Mouse (Mus musculus) right cerebral cortex, adult 2 months (tissue): ENCODE results near the gene Bcas3.

Experiments
- DNase-seq, 2 experiments: peaks; one replicate each; pipeline ENCODE4 v3.0.0; 2021 to 2022; ENCODE audit warnings: low spot score in 2 of 2

Gene Bcas3

DNA sequence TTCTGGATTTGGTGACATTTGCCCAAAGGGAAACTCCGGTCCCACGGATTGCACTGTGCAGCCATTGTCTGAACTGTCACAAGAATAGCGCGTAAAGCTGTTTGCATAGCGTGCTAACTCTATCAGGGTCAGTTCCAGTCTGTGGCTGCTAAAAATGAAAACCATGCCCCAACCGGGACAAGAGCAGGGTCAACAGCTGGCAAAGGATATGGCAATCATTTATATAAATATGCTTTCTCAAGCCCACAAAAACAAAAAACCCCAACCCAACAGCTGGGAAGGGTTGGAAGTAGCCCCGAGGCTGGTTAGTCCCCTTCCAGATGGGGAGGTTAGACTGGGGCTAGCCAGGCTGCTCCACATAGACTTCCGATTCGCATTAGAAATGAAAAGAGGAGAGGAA, 314.8 kb downstream of the Bcas3 start:
- DNase-seq = no peak

GRCm38 (mm10) chr11:85672881-85673475, 320.0 kb downstream of the Bcas3 start:
- DNase-seq = no peak

DNA sequence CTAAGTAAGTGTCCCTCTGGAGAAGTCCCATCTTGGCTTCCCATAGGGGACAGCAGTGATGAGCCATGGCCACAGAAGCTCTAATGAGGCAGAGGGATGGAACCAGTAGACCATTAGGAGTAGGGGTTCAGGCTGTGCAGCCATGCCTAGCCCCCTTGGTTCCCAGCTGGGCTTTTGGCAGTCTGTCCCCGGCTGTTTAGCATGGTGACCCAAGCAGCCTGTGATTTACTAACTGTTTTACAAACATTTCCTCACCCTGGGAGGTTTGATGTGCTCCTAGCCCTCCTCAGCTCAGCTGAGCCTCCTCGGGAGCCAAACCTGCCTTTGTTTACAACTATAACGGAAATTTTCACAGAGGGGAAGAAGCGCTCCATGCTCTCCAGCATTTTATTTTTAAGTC, 322.3 kb downstream of the Bcas3 start:
- no peak for DNase-seq

DNA sequence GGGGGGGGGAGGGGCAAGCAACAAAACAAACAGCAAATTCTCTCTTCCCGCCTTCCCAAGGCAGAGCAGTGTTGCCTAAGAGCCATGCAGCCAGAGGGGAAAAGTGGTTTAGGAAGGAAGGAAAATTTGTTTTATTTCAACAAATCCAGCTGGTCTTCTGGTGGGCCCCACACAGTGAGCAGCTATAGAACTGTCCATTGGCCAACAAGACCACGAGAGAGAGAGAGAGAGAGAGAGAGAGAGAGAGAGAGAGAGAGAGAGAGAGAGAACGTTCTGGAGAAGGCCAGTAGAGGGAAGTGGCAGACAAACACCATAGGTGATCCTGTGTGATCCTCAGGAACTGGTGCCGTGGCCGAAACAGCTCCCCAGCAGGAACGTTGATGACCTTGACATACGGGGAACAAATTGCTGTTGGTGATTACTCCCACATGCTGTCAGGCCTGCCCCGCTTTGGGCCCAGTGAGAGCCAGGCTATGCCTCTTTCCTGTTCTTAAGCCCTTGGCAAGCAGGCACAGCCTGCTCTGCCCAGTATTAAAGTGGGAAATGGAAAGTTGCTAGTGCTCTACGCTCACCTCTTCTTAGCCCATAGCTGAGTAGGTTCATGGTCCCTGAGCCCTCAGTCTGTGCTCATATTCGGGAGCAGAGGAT, 323.5 kb downstream of the Bcas3 start:
- no peak for DNase-seq

GRCm38 (mm10) chr11:85678666-85679065, 325.7 kb downstream of the Bcas3 start:
- DNase-seq = no peak

GRCm38 (mm10) chr11:85681580-85682419, 328.8 kb downstream of the Bcas3 start:
- peak; percentile 15 to 20 for DNase-seq

DNA sequence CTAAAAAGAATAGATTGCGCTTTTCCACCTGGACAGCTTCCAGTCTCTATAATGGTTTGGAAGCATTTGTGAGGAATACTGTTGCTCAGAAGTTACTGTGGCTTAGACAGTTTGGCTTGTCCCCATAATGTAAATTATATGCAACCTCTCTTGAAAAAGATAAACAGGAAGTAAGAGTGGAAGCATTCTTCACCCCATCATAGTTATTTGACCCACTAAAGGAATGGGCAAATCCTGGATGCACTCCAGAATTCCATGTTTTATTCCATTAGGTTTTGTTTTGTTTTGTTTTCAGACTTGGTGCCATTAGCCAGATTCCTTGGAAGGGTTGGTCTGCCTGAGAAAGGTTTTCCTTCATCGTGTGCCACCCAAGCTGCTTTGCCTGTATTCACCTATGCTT, 332.0 kb downstream of the Bcas3 start:
- no peak for DNase-seq

GRCm38 (mm10) chr11:85687816-85688439, 335.0 kb downstream of the Bcas3 start:
- no peak for DNase-seq

DNA sequence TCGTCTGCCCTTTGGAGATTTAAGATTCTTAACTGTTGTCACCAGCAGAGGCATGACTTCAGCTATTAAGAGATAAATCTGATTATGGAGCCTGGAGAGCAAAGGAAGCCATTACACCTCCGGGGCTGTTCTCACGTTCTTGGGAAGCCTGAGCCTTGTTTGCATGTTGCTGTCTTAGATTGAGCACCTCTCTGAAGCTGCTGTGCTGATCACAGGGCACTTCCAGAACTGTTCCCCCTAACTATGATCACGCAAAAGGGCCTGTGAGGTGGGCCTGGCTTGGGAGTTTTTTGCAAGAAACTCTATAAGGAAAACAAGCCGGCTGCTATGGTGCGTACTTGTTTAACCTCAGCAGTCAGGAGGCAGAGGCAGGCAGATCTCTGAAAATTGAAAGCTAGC, 335.5 kb downstream of the Bcas3 start:
- DNase-seq = no peak

DNA sequence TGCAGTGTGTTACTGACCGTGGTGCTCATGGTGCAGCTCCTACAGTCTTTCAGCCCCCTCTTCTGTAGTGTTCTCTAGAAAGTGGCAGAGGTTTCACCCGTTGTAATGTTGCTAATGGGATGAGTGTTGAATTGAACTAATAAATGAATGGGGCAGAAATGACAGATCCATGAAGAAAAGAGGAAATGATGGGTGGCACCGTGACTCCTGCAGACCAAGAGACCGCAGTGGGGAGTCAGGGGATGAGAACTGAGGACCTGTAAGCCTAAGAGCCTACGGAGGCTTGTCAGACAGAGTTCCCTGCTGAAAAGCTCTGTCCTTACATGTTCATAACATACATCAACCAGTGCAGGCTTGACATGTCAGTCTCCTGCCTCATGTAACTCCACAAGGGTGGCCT, 336.3 kb downstream of the Bcas3 start:
- no peak for DNase-seq

- DNase-seq = no peak
Observed at GRCm38 (mm10) chr11:85691285-85691684, 338.3 kb downstream of the Bcas3 start.

DNA sequence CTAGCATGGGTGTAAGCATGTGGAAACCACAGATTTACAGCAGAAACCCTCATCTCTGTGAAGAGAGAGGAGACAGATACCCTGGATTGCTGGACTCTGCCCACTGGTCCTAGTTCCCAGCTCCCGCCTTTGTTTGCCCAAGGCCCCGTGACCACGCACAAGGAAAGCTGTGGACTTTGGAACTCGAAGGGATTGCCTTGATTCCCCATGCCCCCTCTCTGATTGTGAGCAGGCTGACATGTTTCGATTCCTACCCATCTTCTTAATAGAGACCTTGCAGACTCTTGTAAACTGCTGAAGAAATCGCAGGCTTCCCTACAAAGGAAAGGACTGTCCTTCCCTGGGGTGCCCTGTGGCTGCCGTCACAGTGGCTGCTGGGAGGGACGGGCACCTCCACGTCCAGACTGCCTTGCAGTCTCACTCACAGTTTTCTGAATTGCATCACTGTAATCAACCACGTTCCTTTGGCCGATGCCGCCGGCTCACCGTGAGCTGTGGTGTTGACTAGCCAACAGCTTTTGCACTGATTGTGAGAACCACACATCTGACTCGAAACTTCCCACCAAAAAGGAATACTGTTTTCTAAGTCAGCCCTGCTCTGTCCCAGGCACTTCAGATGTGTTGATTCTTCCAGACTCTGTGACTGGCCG, 342.8 kb downstream of the Bcas3 start:
- DNase-seq = no peak

DNA sequence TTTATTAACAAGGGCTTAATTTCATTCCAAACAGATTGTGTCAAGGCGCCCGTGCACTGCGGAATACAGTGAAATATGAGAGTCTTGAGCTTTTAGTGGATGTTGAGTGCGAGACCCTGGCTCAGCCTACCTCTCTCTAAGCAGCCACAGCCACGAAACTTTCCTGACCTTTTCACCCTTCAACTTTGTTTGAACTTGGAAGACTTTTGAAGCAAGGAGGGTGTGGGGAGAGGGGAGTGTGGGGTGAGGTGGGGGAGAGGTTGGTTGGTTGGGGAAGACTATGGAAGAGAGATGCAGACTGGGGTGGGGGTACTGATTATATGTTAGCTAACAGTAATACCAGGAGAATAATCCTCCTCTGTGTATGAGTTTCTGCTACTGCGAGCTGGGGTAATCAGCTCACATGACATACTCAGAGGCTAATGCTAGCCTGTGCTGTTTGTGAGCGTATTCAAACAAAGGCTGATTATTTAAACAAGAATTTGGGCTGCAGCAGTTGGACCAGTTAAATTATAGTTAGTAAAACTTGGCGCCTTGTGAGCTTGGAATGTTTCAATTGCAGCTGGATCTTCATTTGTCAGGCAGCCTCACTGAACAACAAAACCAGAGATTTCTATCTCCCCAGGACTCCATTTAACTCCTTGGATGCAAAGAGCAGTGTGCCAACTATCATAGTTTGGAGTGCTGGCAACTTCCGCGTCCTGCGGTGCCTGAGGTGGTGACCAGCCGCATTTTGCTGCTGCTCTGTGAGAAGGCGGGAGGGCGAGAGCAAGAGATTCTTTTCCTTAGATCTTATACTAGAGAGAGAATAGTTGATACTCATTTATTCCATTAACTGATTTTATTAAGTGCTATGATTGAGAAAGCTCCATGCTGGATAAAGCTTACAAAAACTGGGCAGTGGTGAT, 343.8 kb downstream of the Bcas3 start:
- no peak for DNase-seq

- DNase-seq = no peak
Observed at GRCm38 (mm10) chr11:85697468-85697867, 344.5 kb downstream of the Bcas3 start.

GRCm38 (mm10) chr11:85698242-85698641, 345.3 kb downstream of the Bcas3 start:
- DNase-seq = no peak

- no peak for DNase-seq
Observed at GRCm38 (mm10) chr11:85704062-85704748, 351.2 kb downstream of the Bcas3 start.

GRCm38 (mm10) chr11:85706630-85707029, 353.7 kb downstream of the Bcas3 start:
- DNase-seq = no peak

- DNase-seq = no peak
Observed at GRCm38 (mm10) chr11:85707496-85707895, 354.5 kb downstream of the Bcas3 start.

DNA sequence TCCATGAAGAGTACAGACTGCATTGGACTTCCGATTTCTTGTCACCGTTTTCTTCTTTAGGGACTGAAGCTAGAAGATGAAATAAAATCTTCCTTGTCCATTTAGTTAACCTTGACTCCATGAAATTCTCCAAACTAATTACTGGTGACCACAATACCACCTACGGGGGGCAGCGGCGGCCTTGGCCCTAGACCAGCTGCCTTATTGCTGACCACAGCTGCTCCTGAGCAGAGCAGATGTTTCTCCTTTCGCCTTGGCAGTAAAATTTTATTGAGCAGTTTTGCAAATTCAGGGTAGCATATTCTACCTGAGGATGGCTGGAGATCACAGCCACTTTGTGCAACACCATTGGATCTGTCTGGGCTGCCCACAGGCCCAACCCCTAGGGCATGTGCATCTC, 356.2 kb downstream of the Bcas3 start:
- no peak for DNase-seq

GRCm38 (mm10) chr11:85710155-85710554, 357.2 kb downstream of the Bcas3 start:
- no peak for DNase-seq
